Mouse (Mus musculus) urinary bladder, postnatal 14 days (tissue): ENCODE results near the gene Trappc11.
"Not testable (repeated sequence)": the region's sequence is repeated elsewhere in the genome, so short reads cannot be mapped to it uniquely, and the experiment has no call there.

ENCODE experiments used
- DNase-seq: peaks from one replicate; pipeline ENCODE4 v3.0.0; 2021; ENCODE audit warnings: low spot score

Trappc11 gene

DNA sequence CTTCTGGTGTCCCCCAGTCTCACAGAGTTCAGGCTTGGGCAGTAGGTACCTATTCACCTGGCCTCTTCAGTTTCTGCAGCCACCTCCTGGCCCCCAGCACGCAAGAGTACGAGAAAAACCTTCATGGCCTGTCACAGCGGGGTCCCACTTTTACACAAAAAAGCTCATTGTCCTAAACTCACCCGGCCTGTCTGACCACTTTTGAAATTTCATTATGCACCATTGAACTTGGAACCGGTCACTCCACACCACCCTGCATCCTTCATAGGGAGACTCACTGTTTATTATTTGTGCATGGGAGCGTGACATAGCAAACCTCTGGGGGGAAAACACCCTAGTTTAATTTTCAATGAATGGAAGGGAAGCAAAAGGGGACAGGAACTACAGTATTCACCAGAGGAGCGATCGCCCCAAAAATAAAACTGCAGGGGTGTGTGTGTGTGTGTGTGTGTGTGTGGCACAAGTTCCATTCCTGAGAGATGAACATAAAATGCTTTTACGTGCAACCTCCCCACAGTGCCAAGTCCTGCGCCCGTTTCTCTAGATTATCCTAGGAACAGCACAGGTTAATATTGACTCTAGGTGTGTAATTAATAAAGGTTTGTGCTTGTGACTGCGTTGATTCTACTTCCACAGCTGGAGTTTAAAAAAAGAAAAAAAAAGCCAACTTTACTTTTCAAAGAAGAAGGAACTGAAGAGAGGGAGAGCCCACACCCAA is 50.8 kb downstream of the Trappc11 start:
- DNase-seq: peak; percentile 38

DNA sequence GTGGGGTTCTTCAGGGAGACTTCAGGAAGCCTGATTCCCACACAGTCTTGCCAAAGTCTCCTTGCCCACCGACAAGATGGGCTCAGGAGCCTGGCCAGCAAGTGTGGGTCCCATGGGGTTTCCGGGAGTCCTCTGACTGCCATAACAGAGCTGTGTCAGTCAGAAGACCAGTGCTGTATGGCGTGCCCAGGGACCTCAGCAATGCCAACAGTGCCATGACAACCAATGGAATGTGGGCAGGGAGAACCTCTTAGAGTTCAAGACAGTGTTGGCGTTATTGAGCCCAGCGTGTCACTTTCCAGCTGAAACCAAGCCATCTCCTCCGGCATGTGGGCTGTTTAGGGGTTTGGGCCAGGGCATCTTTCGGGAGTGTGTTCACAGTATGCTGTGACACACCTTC is 53.2 kb downstream of the Trappc11 start:
- no peak for DNase-seq

DNA sequence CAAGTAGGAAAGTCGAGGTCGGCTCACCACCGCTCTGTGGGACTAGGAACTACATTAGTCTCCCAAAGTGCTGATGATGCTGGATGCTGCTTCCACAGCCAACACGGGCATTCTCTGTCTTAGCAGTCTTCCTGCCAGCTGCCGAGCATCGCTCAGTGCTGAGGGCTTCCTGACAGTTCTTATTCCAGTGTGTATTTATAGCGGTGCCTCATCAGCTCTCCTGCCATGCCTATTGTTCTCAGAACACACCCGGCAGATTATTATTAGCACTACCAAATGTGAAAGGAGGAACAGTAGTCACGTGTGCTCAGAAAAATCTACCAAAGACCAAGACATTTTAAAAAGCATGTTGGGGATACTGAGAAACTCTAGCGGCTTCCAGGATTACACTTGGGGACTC is 71.6 kb downstream of the Trappc11 start:
- no peak for DNase-seq

DNA sequence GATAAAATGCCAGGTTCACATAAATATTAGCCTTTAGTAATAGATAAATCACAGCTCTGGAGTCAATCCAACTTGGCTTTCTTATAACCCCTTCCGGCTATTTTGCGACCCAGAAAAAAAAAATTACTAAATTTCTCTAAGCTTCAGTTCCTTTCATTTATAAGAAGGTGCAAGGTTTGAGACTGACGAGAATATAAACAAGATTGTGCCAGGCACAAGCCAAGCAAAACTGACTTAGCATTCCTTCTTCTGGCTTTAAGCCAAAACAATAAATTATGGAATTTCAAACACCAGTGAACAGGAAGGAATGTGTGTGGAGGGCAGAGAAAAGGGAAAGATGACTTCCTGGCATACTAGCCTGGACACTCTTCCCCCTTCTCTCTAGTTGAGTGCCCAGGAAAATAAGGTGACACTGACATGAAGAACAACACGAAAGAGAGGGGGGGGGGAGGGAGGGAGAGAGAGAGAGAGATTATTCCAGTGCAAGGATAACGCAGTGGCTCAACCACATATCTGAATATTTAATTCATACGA is 74.0 kb downstream of the Trappc11 start:
- DNase-seq: no peak

DNA sequence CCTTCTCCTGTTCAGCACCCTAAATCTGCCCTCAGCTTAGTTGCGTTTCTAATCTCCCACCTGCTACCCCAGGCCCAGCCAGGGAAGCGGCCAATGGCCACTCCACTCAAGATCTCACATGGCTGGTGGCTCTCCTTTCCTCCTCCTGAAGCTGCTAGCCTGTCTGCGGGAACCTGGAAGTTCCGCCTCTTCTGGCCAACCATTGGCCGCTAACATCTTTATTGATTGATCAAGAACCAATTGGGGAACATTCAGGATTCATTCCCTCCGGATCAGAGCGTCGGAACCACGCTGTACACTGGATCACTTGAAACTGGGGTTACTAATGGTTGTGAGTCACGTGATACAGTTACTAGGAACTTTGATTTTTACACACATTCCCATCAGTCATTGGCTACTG is 74.7 kb downstream of the Trappc11 start:
- no peak for DNase-seq

DNA sequence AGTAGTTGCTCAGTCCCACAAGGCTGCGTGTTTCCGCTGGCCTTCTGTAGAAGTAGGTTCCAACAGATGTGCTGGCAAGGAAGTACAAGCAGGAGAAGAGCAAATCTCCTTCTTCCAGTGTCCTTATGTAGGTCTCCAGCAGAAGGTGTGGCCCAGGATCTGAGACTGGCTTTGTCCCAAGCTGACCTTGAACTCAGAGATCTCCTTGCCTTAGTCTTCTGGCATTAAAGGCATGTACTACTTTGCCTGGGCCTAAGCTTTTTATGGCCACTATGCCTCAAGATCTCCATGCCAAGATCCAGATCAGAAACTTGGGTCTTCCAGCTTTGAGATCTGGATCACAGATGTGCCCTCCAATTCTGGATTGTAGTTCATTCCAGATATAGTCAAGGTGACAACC is 84.1 kb downstream of the Trappc11 start:
- DNase-seq: not testable (repeated sequence)

DNA sequence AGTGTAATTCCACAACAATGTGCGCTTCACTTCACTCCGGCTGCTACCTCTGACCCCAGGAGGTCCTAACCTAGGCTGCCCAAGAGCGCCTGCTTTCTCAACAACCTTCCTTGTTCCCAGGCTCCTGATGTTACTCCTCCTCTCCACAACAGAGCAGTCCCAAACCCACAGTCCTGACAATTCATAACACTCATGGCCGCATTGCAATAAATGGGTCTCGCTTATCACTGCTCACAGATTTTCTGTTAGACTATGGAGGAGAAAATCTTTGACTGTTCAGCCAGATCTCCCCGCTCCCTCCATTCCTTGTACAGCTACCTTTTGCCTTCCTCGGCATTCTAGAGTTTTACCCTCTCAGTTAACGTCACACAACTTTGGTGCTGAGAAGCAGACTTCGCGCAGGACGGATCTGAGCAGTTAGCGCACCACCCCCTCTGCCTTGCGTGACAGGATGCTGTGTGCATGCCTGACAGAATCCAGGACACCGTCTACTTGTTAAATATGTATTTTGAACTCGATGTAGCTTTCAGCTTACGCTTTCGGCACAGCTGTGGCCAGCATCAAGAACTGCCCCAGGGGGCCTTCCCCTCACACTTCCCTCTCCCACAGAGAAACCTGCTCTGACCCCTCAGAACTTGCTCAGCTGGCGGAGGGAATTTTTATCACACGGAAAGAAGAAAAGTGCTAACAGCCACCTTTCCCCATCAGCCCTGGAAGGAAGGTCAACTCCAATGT is 86.8 kb downstream of the Trappc11 start, which contains the start of gene Stox2:
Gene Stox2, minus strand, starts transcription at position 51 of the 735 bp plus-strand sequence.
- no peak for DNase-seq
